Mouse (Mus musculus): Measurements from ENCODE around the gene Gm45233. TPM values are rescaled to one million over a fixed set of nuclear protein-coding genes. Genes with fewer than 3 reads are reported as not detected.

Gene Gm45233
- polyA plus RNA-seq, 1 experiment from 2014 or later: 0.42 TPM

Small RNAs within 50 kb of the gene (microRNA-seq; reads per million reads assigned to microRNA genes)
- gene Mir7051: not detected

Other genes with a start within 250 kb of the Gm45233 start
- gene Zfp715, start 130.8 kb upstream of the Gm45233 start, polyA plus RNA-seq (2015; fragmentation: Nextera tagmentation; extraction: Ambion mirVana): 22.0 and 22.5 TPM in 2 replicates
- gene Siglecf, start 92.8 kb upstream of the Gm45233 start, polyA plus RNA-seq (2015; fragmentation: Nextera tagmentation; extraction: Ambion mirVana): 0.22 TPM in 1 of 2 replicates, not detected in the other
- gene Siglecg, start 35.9 kb upstream of the Gm45233 start, polyA plus RNA-seq (2015; fragmentation: Nextera tagmentation; extraction: Ambion mirVana): not detected in 2 replicates
- not detected in 2 replicates for gene Lim2, start 16.5 kb upstream of the Gm45233 start, polyA plus RNA-seq (2015; fragmentation: Nextera tagmentation; extraction: Ambion mirVana)
- not detected in 2 replicates for gene Nkg7, start 7.1 kb upstream of the Gm45233 start, polyA plus RNA-seq (2015; fragmentation: Nextera tagmentation; extraction: Ambion mirVana)
- gene Cldnd2, start 3.3 kb upstream of the Gm45233 start, polyA plus RNA-seq (2015; fragmentation: Nextera tagmentation; extraction: Ambion mirVana): not detected in 2 replicates
- 123 and 127 TPM in 2 replicates for gene Etfb, start within 50 bp of the Gm45233 start, polyA plus RNA-seq (2015; fragmentation: Nextera tagmentation; extraction: Ambion mirVana)
- 5.5 and 7.3 TPM in 2 replicates for gene Vsig10l, start 19.0 kb downstream of the Gm45233 start, polyA plus RNA-seq (2015; fragmentation: Nextera tagmentation; extraction: Ambion mirVana)
- gene Iglon5, start 45.9 kb downstream of the Gm45233 start, polyA plus RNA-seq (2015; fragmentation: Nextera tagmentation; extraction: Ambion mirVana): 4.3 and 4.5 TPM in 2 replicates
- gene 4931406B18Rik, start 61.8 kb downstream of the Gm45233 start, polyA plus RNA-seq (2015; fragmentation: Nextera tagmentation; extraction: Ambion mirVana): not detected in 2 replicates
- 0.92 and 1.9 TPM in 2 replicates for gene Cd33, start 100.3 kb downstream of the Gm45233 start, polyA plus RNA-seq (2015; fragmentation: Nextera tagmentation; extraction: Ambion mirVana)
- gene Zfp658, start 118.1 kb downstream of the Gm45233 start, polyA plus RNA-seq (2015; fragmentation: Nextera tagmentation; extraction: Ambion mirVana): 12.5 TPM in 2 replicates
- 18.5 and 20.9 TPM in 2 replicates for gene Zfp719, start 135.5 kb downstream of the Gm45233 start, polyA plus RNA-seq (2015; fragmentation: Nextera tagmentation; extraction: Ambion mirVana)
- 0.23 and 0.26 TPM in 2 replicates for gene Zfp819, start 163.0 kb downstream of the Gm45233 start, polyA plus RNA-seq (2015; fragmentation: Nextera tagmentation; extraction: Ambion mirVana)
- not detected in 2 replicates for gene Ceacam18, start 190.6 kb downstream of the Gm45233 start, polyA plus RNA-seq (2015; fragmentation: Nextera tagmentation; extraction: Ambion mirVana)
- 0.12 and 0.29 TPM in 2 replicates for gene Siglece, start 216.0 kb downstream of the Gm45233 start, polyA plus RNA-seq (2015; fragmentation: Nextera tagmentation; extraction: Ambion mirVana)
- 29.3 and 31.9 TPM in 2 replicates for gene Ctu1, start 227.9 kb downstream of the Gm45233 start, polyA plus RNA-seq (2015; fragmentation: Nextera tagmentation; extraction: Ambion mirVana)
- not detected in 2 replicates for gene Klk14, start 246.3 kb downstream of the Gm45233 start, polyA plus RNA-seq (2015; fragmentation: Nextera tagmentation; extraction: Ambion mirVana)

Measured in forebrain, embryonic 16.5 days (tissue).